Mouse (Mus musculus) cerebellum, adult 8-10 months (tissue): ENCODE data around the gene Galnt16.

Experiments used
- DNase-seq: peaks from one replicate; pipeline ENCODE4 v3.0.0; 2022

The Galnt16 gene

GRCm38 (mm10) chr12:80517977-80518376, at the start of gene Galnt16:
TSS of gene Galnt16 (plus strand) at chr12:80518277.
- DNase-seq = no peak

GRCm38 (mm10) chr12:80470206-80470605, 47.9 kb upstream of the Galnt16 start:
- no peak for DNase-seq

GRCm38 (mm10) chr12:80471926-80472325, 46.2 kb upstream of the Galnt16 start:
- DNase-seq = no peak

GRCm38 (mm10) chr12:80473731-80474130, 44.3 kb upstream of the Galnt16 start:
- no peak for DNase-seq

GRCm38 (mm10) chr12:80479986-80480385, 38.1 kb upstream of the Galnt16 start:
- DNase-seq = no peak

- DNase-seq = no peak
Observed at GRCm38 (mm10) chr12:80483397-80483796, 34.7 kb upstream of the Galnt16 start.

- no peak for DNase-seq
Observed at GRCm38 (mm10) chr12:80493311-80493710, 24.8 kb upstream of the Galnt16 start.

- DNase-seq = no peak
Observed at GRCm38 (mm10) chr12:80495691-80496090, 22.4 kb upstream of the Galnt16 start.

- no peak for DNase-seq
Observed at GRCm38 (mm10) chr12:80498356-80498755, 19.7 kb upstream of the Galnt16 start.

- no peak for DNase-seq
Observed at GRCm38 (mm10) chr12:80500506-80500905, 17.6 kb upstream of the Galnt16 start.

GRCm38 (mm10) chr12:80504718-80505117, 13.4 kb upstream of the Galnt16 start:
- DNase-seq = no peak

GRCm38 (mm10) chr12:80507041-80507745, 10.9 kb upstream of the Galnt16 start:
- DNase-seq = no peak

GRCm38 (mm10) chr12:80518393-80518756, 298 bp downstream of the Galnt16 start:
- DNase-seq = peak; percentile 49

- DNase-seq = peak; percentile 52
Observed at GRCm38 (mm10) chr12:80518757-80519620, 912 bp downstream of the Galnt16 start.

- DNase-seq = peak; percentile 55
Observed at GRCm38 (mm10) chr12:80519621-80520332, 1.7 kb downstream of the Galnt16 start.

GRCm38 (mm10) chr12:80522006-80522405, 3.9 kb downstream of the Galnt16 start:
- no peak for DNase-seq

- DNase-seq = no peak
Observed at GRCm38 (mm10) chr12:80524276-80524921, 6.3 kb downstream of the Galnt16 start.

GRCm38 (mm10) chr12:80525513-80525912, 7.4 kb downstream of the Galnt16 start:
- no peak for DNase-seq

- no peak for DNase-seq
Observed at GRCm38 (mm10) chr12:80526511-80526910, 8.4 kb downstream of the Galnt16 start.

GRCm38 (mm10) chr12:80527727-80528389, 9.8 kb downstream of the Galnt16 start:
- no peak for DNase-seq

GRCm38 (mm10) chr12:80530052-80530451, 12.0 kb downstream of the Galnt16 start:
- no peak for DNase-seq

GRCm38 (mm10) chr12:80530630-80531029, 12.6 kb downstream of the Galnt16 start:
- no peak for DNase-seq
